Mouse (Mus musculus): Measurements from ENCODE around the gene Tmem94.

DNA sequence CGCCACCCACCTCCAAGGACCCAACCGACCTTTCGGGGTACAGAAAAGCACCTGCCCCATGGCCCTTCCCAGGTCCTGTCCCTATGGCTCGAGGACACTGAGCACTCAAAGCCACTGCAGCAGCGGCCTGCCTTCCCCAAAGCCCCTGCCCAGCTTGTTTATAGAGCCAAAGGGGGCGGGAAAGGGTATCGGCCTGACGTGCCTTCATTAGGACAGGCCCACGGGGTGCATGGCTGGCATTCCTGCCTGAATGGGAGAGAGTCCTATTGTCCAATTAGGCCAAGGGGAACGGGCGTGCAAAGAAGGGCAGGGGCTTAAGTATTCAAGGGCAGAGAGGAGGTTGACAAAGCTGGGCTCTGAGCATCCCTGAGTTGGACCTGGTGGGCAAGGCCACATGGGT lies 42.7 kb downstream of the Tmem94 start:
- TF ChIP-seq POLR2A (IDR thresholded peaks at IDR 0.05; ENCODE audit: borderline replicate concordance, low read depth, low read length) (no peak), CTCF (IDR thresholded peaks at IDR 0.05; ENCODE audit: low read depth, low read length) (no peak)

All from bone marrow macrophage, adult 2 months (primary cell).